Mouse (Mus musculus) MEL (cell line): ENCODE measurements around the gene Gmpr. TPM values are rescaled to one million over a fixed set of nuclear protein-coding genes. Genes with fewer than 3 reads are reported as not detected.

Experiments
- DNase-seq: peaks from one replicate; pipeline ENCODE4 v3.0.0; 2011; ENCODE audit warnings: low read depth, low spot score
- H3K27ac ChIP-seq: 2 replicates; pipeline ENCODE4 v1.5.1; 2012; ENCODE audit warnings: low read depth, mild to moderate bottlenecking, control low read depth, low read length, moderate library complexity; ENCODE audit not compliant: control insufficient read depth
- H3K27me3 ChIP-seq, 2 experiments: fragments of 150-350 bp in 1 of 2; sonication (generic) in 1 of 2; 2 replicates each; pipeline ENCODE4 v1.6.1; 2012; ENCODE audit warnings: low read length in 2 of 2, mild to moderate bottlenecking in 2 of 2, improper control_type of control experiment in 1 of 2, moderate library complexity in 1 of 2; ENCODE audit not compliant: insufficient read depth in 2 of 2, control insufficient read depth in 1 of 2
- H3K36me3 ChIP-seq, 2 experiments: 2 replicates each; pipeline ENCODE4 v1.6.1; 2012 to 2014; ENCODE audit warnings: low read length in 2 of 2, improper control_type of control experiment in 1 of 2, inconsistent platforms in 1 of 2, mild to moderate bottlenecking in 1 of 2; ENCODE audit not compliant: insufficient read depth in 2 of 2, control insufficient read depth in 1 of 2
- H3K4me1 ChIP-seq, 2 experiments: fragments of 150-350 bp in 1 of 2; sonication (generic) in 1 of 2; 2 replicates each; pipeline ENCODE4 v1.6.1; 2012; ENCODE audit warnings: low read length in 2 of 2, improper control_type of control experiment in 1 of 2, mild to moderate bottlenecking in 1 of 2; ENCODE audit not compliant: insufficient read depth in 2 of 2, control insufficient read depth in 1 of 2
- H3K4me3 ChIP-seq, 2 experiments: fragments of 150-350 bp in 1 of 2; sonication (generic) in 1 of 2; 2 replicates each; pipeline ENCODE4 v1.5.1; 2012; ENCODE audit warnings: low read depth in 2 of 2, low read length in 2 of 2, mild to moderate bottlenecking in 2 of 2, moderate library complexity in 2 of 2, control low read depth in 1 of 2, improper control_type of control experiment in 1 of 2; ENCODE audit not compliant: control insufficient read depth in 1 of 2, insufficient read depth in 1 of 2
- H3K79me2 ChIP-seq: 2 replicates; pipeline ENCODE4 v1.6.1; 2012; ENCODE audit warnings: mild to moderate bottlenecking, low read length, moderate library complexity; ENCODE audit not compliant: control insufficient read depth, poor library complexity, insufficient read depth
- H3K9ac ChIP-seq: 2 replicates; pipeline ENCODE4 v1.6.1; 2012; ENCODE audit warnings: low read depth, mild to moderate bottlenecking, control low read depth, low read length, moderate library complexity; ENCODE audit not compliant: control insufficient read depth, poor library complexity, severe bottlenecking
- H3K9me3 ChIP-seq: fragments of 150-350 bp; sonication (generic); replicated peaks from 2 replicates; pipeline ENCODE4 v1.6.1; 2012; ENCODE audit warnings: mild to moderate bottlenecking, low read length, improper control_type of control experiment, moderate library complexity; ENCODE audit not compliant: insufficient read depth
- BHLHE40 ChIP-seq: IDR thresholded peaks from 2 replicates; pipeline ENCODE4 v1.6.1; 2012; ENCODE audit warnings: low read depth, mild to moderate bottlenecking, inconsistent platforms, low read length, improper control_type of control experiment, borderline replicate concordance
- CHD2 ChIP-seq: IDR thresholded peaks from 2 replicates; pipeline ENCODE4 v1.6.1; 2011; ENCODE audit warnings: low read length, improper control_type of control experiment
- E2F4 ChIP-seq: IDR thresholded peaks from 2 replicates; pipeline ENCODE4 v1.6.1; 2011; ENCODE audit warnings: low read depth, low read length, improper control_type of control experiment, borderline replicate concordance
- EP300 ChIP-seq, 2 experiments: IDR thresholded peaks; 2 replicates each; pipeline ENCODE4 v1.6.1; 2011; ENCODE audit warnings: improper control_type of control experiment in 2 of 2, low read length in 2 of 2, low read depth in 1 of 2, mild to moderate bottlenecking in 1 of 2
- GATA1 ChIP-seq: IDR thresholded peaks from 2 replicates; pipeline ENCODE4 v1.6.1; 2011; ENCODE audit warnings: low read depth, low read length, improper control_type of control experiment
- JUND ChIP-seq: IDR thresholded peaks from 2 replicates; pipeline ENCODE4 v1.6.1; 2011; ENCODE audit warnings: low read depth, mild to moderate bottlenecking, improper control_type of control experiment, low read length
- KAT2A ChIP-seq: conservative IDR thresholded peaks from 2 replicates; pipeline ENCODE4 v1.6.1; 2012; ENCODE audit warnings: low read depth, low read length, improper control_type of control experiment, inconsistent platforms
- MAFK ChIP-seq: IDR thresholded peaks from 2 replicates; pipeline ENCODE4 v1.6.1; 2011; ENCODE audit warnings: low read depth, mild to moderate bottlenecking, low read length, improper control_type of control experiment, borderline replicate concordance
- MXI1 ChIP-seq: IDR thresholded peaks from 2 replicates; pipeline ENCODE4 v1.6.1; 2011; ENCODE audit warnings: mild to moderate bottlenecking, low read depth, low read length, improper control_type of control experiment
- POLR2A ChIP-seq, 2 experiments: IDR thresholded peaks; 2 replicates each; pipeline ENCODE4 v1.6.1; 2011 to 2012; ENCODE audit warnings: low read length in 2 of 2, mild to moderate bottlenecking in 2 of 2, control low read depth in 1 of 2, improper control_type of control experiment in 1 of 2, low read depth in 1 of 2, moderate library complexity in 1 of 2; ENCODE audit not compliant: control insufficient read depth in 1 of 2, insufficient read depth in 1 of 2, poor library complexity in 1 of 2
- RAD21 ChIP-seq: IDR thresholded peaks from 2 replicates; pipeline ENCODE4 v1.6.1; 2011; ENCODE audit warnings: mild to moderate bottlenecking, low read depth, low read length, improper control_type of control experiment
- RCOR1 ChIP-seq: IDR thresholded peaks from 2 replicates; pipeline ENCODE4 v1.6.1; 2012; ENCODE audit warnings: low read depth, mild to moderate bottlenecking, inconsistent platforms, low read length, improper control_type of control experiment
- SMC3 ChIP-seq: IDR thresholded peaks from 2 replicates; pipeline ENCODE4 v1.6.1; 2011; ENCODE audit warnings: low read depth, low read length, improper control_type of control experiment
- TAL1 ChIP-seq: IDR thresholded peaks from 2 replicates; pipeline ENCODE4 v1.6.1; 2012; ENCODE audit warnings: mild to moderate bottlenecking, inconsistent platforms, low read length, moderate library complexity, mixed read lengths
- TBP ChIP-seq: IDR thresholded peaks from 2 replicates; pipeline ENCODE4 v1.8.0; 2011; ENCODE audit warnings: low read depth, low read length, improper control_type of control experiment
- TCF12 ChIP-seq: IDR thresholded peaks from 2 replicates; pipeline ENCODE4 v1.6.1; 2014; ENCODE audit warnings: low read depth, mild to moderate bottlenecking, inconsistent platforms, low read length, improper control_type of control experiment, moderate library complexity
- ZKSCAN1 ChIP-seq: IDR thresholded peaks from 2 replicates; pipeline ENCODE4 v1.6.1; 2012; ENCODE audit warnings: low read depth, mild to moderate bottlenecking, inconsistent platforms, low read length, improper control_type of control experiment, moderate library complexity
- ZNF384 ChIP-seq: IDR thresholded peaks from 2 replicates; pipeline ENCODE4 v1.6.1; 2012; ENCODE audit warnings: low read depth, mild to moderate bottlenecking, inconsistent platforms, low read length, improper control_type of control experiment
- polyA plus RNA-seq, 2 experiments: library from polyadenylated mRNA; stranded (reverse) in 1 of 2; unstranded in 1 of 2; fragments of >175 nt in 1 of 2; fragments of >200 nt in 1 of 2; gene quantifications; 2 replicates each; pipeline versions ENCODE4 v1.2.1 to v1.2.4; 2012; ENCODE audit warnings: low replicate concordance in 2 of 2, low read depth in 1 of 2; ENCODE audit not compliant: insufficient read length in 2 of 2, insufficient read depth in 1 of 2, missing spikeins in 1 of 2
- total RNA-seq: library from RNA; depleted of rRNA; stranded (reverse); fragments of 300-350 nt; gene quantifications from 2 replicates; pipeline ENCODE4 v1.2.3, GENCODE M21; 2012

Gmpr gene
- total and polyA plus RNA-seq, 3 experiments: 64.2 to 130 TPM; not detected in 1

DNA sequence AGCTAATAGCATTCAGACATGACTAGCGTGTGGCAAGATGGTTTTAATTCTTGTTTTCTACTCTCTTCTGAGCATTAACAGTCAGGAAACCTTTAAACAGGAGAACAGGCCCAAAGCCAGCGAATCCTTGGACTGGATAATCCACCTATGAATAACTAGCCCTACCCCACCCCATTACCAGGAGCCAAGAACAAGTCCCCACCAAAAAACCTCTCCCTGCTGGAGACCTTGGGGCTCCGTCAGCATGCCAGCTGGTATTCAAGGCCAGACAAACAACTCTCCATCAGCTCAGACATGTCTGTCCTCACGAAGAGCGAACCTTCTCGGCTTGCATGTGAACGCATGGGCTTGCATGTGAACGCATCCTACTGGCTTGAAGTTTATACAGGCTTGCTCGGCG is 41.6 kb upstream of the Gmpr start:
- no peaks in the 10 kb centered on the region for H3K27me3 ChIP-seq
- H3K9ac ChIP-seq: no peak overlapping the region
- H3K9me3 ChIP-seq: no peaks in the 10 kb centered on the region
- H3K27ac ChIP-seq: no peak overlapping the region
- H3K36me3 ChIP-seq: no peaks in the 10 kb centered on the region
- no peaks in the 10 kb centered on the region for H3K79me2 ChIP-seq
- no peak for DNase-seq
- H3K4me3 ChIP-seq: no peak overlapping the region
- TF ChIP-seq KAT2A: no peak
- TF ChIP-seq RAD21: no peak
- TF ChIP-seq E2F4: no peak
- no peak for TF ChIP-seq EP300 (IDR thresholded peaks at IDR 0.05; ENCODE audit: low read depth in 1 of 2, low read length in 2 of 2)
- TF ChIP-seq ZNF384: no peak
- no peak for TF ChIP-seq BHLHE40
- TF ChIP-seq ZKSCAN1: no peak
- no peak for TF ChIP-seq GATA1
- TF ChIP-seq TCF12: no peak
- no peak for TF ChIP-seq SMC3
- no peak for TF ChIP-seq POLR2A (IDR thresholded peaks at IDR 0.05; ENCODE audit: control insufficient read depth in 1 of 2, insufficient read depth in 1 of 2, low read depth in 1 of 2, low read length in 2 of 2, poor library complexity in 1 of 2)
- no peak for TF ChIP-seq MAFK
- TF ChIP-seq JUND: no peak
- TF ChIP-seq TBP: no peak
- no peaks in the 10 kb centered on the region for H3K4me1 ChIP-seq

DNA sequence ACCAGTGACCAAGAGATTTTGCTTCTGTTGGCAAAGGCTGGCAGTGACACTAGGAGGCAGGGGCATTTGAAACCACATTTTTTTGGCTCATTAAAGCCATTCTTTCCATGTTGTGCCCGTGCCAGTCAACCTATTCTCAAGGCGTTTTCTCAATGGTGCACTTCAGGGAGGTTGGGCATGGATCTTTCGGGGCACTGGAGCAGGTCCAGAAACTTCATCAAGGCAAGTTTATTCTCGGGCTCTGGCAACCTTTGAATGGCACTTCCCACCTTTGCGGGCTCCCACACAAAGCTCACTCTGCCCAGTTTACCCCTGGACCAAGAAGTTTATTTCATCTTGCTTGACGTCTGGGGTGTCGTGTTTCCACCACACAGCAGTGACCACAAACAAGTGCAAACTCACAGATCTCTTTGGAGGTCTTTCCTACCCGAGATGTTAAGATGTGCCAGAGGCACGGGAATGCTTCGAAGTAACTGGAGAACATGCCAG is 41.2 kb upstream of the Gmpr start:
- H3K9me3 ChIP-seq: no peaks in the 10 kb centered on the region
- no peaks in the 10 kb centered on the region for H3K36me3 ChIP-seq
- no peaks in the 10 kb centered on the region for H3K4me1 ChIP-seq
- H3K4me3 ChIP-seq: no peak overlapping the region
- no peak overlapping the region for H3K9ac ChIP-seq
- H3K27ac ChIP-seq: no peak overlapping the region
- no peak for TF ChIP-seq TAL1
- TF ChIP-seq CHD2: no peak
- TF ChIP-seq SMC3: no peak
- no peak for TF ChIP-seq RCOR1
- no peak for TF ChIP-seq KAT2A
- no peak for TF ChIP-seq E2F4
- TF ChIP-seq EP300 (IDR thresholded peaks at IDR 0.05; ENCODE audit: low read depth in 1 of 2, low read length in 2 of 2): no peak
- no peak for TF ChIP-seq MXI1
- TF ChIP-seq, all 39 proteins: peak for 0
- no peak for DNase-seq
- H3K79me2 ChIP-seq: no peaks in the 10 kb centered on the region
- H3K27me3 ChIP-seq: no peaks in the 10 kb centered on the region
